Mouse (Mus musculus) limb, embryonic 14.5 days (tissue): ENCODE results near the gene Kiss1. TPM values are rescaled to one million over a fixed set of nuclear protein-coding genes. Genes with fewer than 3 reads are reported as not detected.

Experiments
- ATAC-seq: fragments of 200-750 bp; cut with Nextera tagmentation; 2 replicates; pipeline ENCODE4 v1.8.0; 2017; ENCODE audit warnings: low read depth, moderate number of reproducible peaks, moderate TSS enrichment; ENCODE audit not compliant: low FRiP score
- DNase-seq: peaks from one replicate; pipeline ENCODE4 v3.0.0-alpha.2; 2015; ENCODE audit warnings: low spot score
- H3K27ac ChIP-seq: fragments of 300-500 bp; sonication (generic); replicated peaks from 2 replicates; pipeline ENCODE4 v1.5.1; 2014; ENCODE audit warnings: low read depth, mild to moderate bottlenecking, low read length, moderate library complexity, mixed read lengths
- H3K27me3 ChIP-seq: fragments of 300-500 bp; sonication (generic); 2 replicates; pipeline ENCODE4 v1.6.1; 2014; ENCODE audit warnings: low read length, mixed read lengths; ENCODE audit not compliant: control insufficient read depth, insufficient read depth
- H3K36me3 ChIP-seq: fragments of 300-500 bp; sonication (generic); 2 replicates; pipeline ENCODE4 v1.6.1; 2014; ENCODE audit warnings: mild to moderate bottlenecking, low read length, moderate library complexity, mixed read lengths; ENCODE audit not compliant: control insufficient read depth, insufficient read depth
- H3K4me1 ChIP-seq: fragments of 300-500 bp; sonication (generic); 2 replicates; pipeline ENCODE4 v1.6.1; 2014; ENCODE audit warnings: antibody characterized with exemption, low read length, mixed read lengths; ENCODE audit not compliant: control insufficient read depth, insufficient read depth
- H3K4me2 ChIP-seq: fragments of 300-500 bp; sonication (generic); replicated peaks from 2 replicates; pipeline ENCODE4 v1.6.1; 2014; ENCODE audit warnings: low read depth, mild to moderate bottlenecking, low read length, moderate library complexity; ENCODE audit not compliant: severe bottlenecking
- H3K4me3 ChIP-seq: fragments of 300-500 bp; sonication (generic); replicated peaks from 2 replicates; pipeline ENCODE4 v1.5.1; 2014; ENCODE audit warnings: low read length
- H3K9ac ChIP-seq: fragments of 300-500 bp; sonication (generic); 2 replicates; pipeline ENCODE4 v1.6.1; 2014; ENCODE audit warnings: mild to moderate bottlenecking, low read depth, low read length, moderate library complexity; ENCODE audit not compliant: severe bottlenecking
- H3K9me3 ChIP-seq: fragments of 300-500 bp; sonication (generic); 2 replicates; pipeline ENCODE4 v1.6.1; 2016; ENCODE audit warnings: low read length; ENCODE audit not compliant: control insufficient read depth
- POLR2A ChIP-seq: fragments of 200-500 bp; IDR thresholded peaks from 2 replicates; pipeline ENCODE4 v1.8.0; 2012; ENCODE audit warnings: inconsistent platforms, mild to moderate bottlenecking, moderate library complexity, borderline replicate concordance; ENCODE audit not compliant: insufficient read depth, insufficient read length; ENCODE audit errors: extremely low read depth
- WGBS: fragments of 180-500 bp; shearing (Covaris S2); extraction: QIAGEN DNeasy Blood & Tissue Kit; methylation state at CpG from one replicate; pipeline ENCODE4 v1.1.7; 2014; 5-methylcytosine and 5-hydroxymethylcytosine counted together
- polyA plus RNA-seq, 2 experiments: library from polyadenylated mRNA; depleted of rRNA in 1 of 2; stranded (reverse) in 1 of 2; unstranded in 1 of 2; fragments of >200 nt; fragmentation: Nextera tagmentation in 1 of 2; extraction: Ambion mirVana in 1 of 2; gene quantifications; 2 replicates each; pipeline versions ENCODE4 v1.2.1 to v1.2.3; 2012 to 2014

The Kiss1 gene
- polyA plus RNA-seq (2012; rRNA removed) (not detected in 2 replicates), polyA plus RNA-seq (2014; fragmentation: Nextera tagmentation; extraction: Ambion mirVana) (not detected in 2 replicates)

- H3K27me3 ChIP-seq = no peaks in the 10 kb centered on the region
- H3K9ac ChIP-seq = no peak within 1 kb of the TSS
- WGBS = 82% methylated on average over 13 of the region's 13 CpGs
- no peak for TF ChIP-seq POLR2A
- no peak within 1 kb of the TSS for H3K4me2 ChIP-seq
- no peaks in the 10 kb centered on the region for H3K36me3 ChIP-seq
- no peak within 1 kb of the TSS for H3K27ac ChIP-seq
- no peak within 1 kb of the TSS for H3K4me3 ChIP-seq
- no peak for ATAC-seq
- no peaks in the 10 kb centered on the region for H3K9me3 ChIP-seq
- no peaks in the 10 kb centered on the region for H3K4me1 ChIP-seq
- DNase-seq = no peak
Observed at GRCm38 (mm10) chr1:133321267-133321925, at the start of gene Kiss1. TSS of gene Kiss1 (plus strand) at chr1:133321875.

- no peak for TF ChIP-seq POLR2A
- Histone ChIP-seq H3K4me3 (no peak overlapping the region), H3K9me3 (no peaks in the 10 kb centered on the region), H3K9ac (no peak overlapping the region), H3K27ac (no peak overlapping the region), H3K4me1 (no peaks in the 10 kb centered on the region), H3K36me3 (no peaks in the 10 kb centered on the region), H3K27me3 (no peaks in the 10 kb centered on the region), H3K4me2 (no peak overlapping the region)
- 85% methylated on average over 19 of the region's 19 CpGs for WGBS
- DNase-seq (no peak), ATAC-seq (no peak)
Observed at GRCm38 (mm10) chr1:133274163-133274562, 47.5 kb upstream of the Kiss1 start.

- ATAC-seq = no peak
- Histone ChIP-seq H3K4me2 (no peak overlapping the region), H3K9me3 (no peaks in the 10 kb centered on the region), H3K4me3 (no peak overlapping the region), H3K27ac (no peak overlapping the region), H3K9ac (no peak overlapping the region), H3K4me1 (no peaks in the 10 kb centered on the region), H3K27me3 (no peaks in the 10 kb centered on the region), H3K36me3 (no peaks in the 10 kb centered on the region)
- WGBS = 65% methylated on average over 5 of the region's 5 CpGs
- no peak for TF ChIP-seq POLR2A
- DNase-seq = no peak
Observed at GRCm38 (mm10) chr1:133276983-133277382, 44.7 kb upstream of the Kiss1 start.

- no peak overlapping the region for H3K4me3 ChIP-seq
- H3K4me2 ChIP-seq = no peak overlapping the region
- H3K36me3 ChIP-seq = no peaks in the 10 kb centered on the region
- H3K27me3 ChIP-seq = no peaks in the 10 kb centered on the region
- 69% methylated on average over 6 of the region's 6 CpGs for WGBS
- ATAC-seq (no peak), DNase-seq (no peak)
- no peaks in the 10 kb centered on the region for H3K9me3 ChIP-seq
- H3K4me1 ChIP-seq = no peaks in the 10 kb centered on the region
- no peak overlapping the region for H3K27ac ChIP-seq
- no peak overlapping the region for H3K9ac ChIP-seq
- TF ChIP-seq POLR2A = no peak
Observed at GRCm38 (mm10) chr1:133278539-133278938, 43.1 kb upstream of the Kiss1 start.

- H3K4me3 ChIP-seq = no peak overlapping the region
- no peaks in the 10 kb centered on the region for H3K9me3 ChIP-seq
- H3K27ac ChIP-seq = no peak overlapping the region
- ATAC-seq = no peak
- WGBS = 62% methylated on average over 15 of the region's 15 CpGs
- H3K4me1 ChIP-seq = no peaks in the 10 kb centered on the region
- no peak overlapping the region for H3K4me2 ChIP-seq
- no peaks in the 10 kb centered on the region for H3K27me3 ChIP-seq
- TF ChIP-seq POLR2A = no peak
- no peak overlapping the region for H3K9ac ChIP-seq
- H3K36me3 ChIP-seq = no peaks in the 10 kb centered on the region
- DNase-seq = no peak
Observed at GRCm38 (mm10) chr1:133278946-133279631, 42.6 kb upstream of the Kiss1 start.
